In genomic region chr13:80989756-80990155, GRCm38 (mm10) we compare ENCODE assay signal across 18 mouse cellular contexts.
A peak's percentile ranks its signal among the peaks of the same experiment; 100 is the strongest.
DNase-seq lines count a peak whose midpoint lies in the region; ATAC-seq and TF ChIP-seq lines count a peak whose summit lies in the region.
"Had no signal": no experiment of that assay in that cellular context is flagged by ENCODE, and none has a peak within 500 bp of the region (broad histone marks: within the 10 kb centered on the region; RNA-seq: fewer than 3 reads in every experiment).

No protein-coding gene starts in this region.

- WGBS in heart, adult 2 months = 23% methylated on average over 5 of the region's 5 CpGs
- WGBS in heart, embryonic 12.5 days = 32% methylated on average over 5 of the region's 5 CpGs

- TF ChIP-seq CTCF in heart, adult 2 months (IDR thresholded peaks at IDR 0.05) = no peak

- peaks cover 2% of the 10 kb centered on the region for H3K4me1 ChIP-seq in heart, adult 2 months (ENCODE audit: control insufficient read depth, insufficient read depth, low read length)
- H3K4me1 ChIP-seq in heart, embryonic 12.5 days (replicated peaks) = peaks cover 27% of the 10 kb centered on the region
- H3K4me1 ChIP-seq: embryonic facial prominence, embryonic 15.5 days; forebrain, embryonic 15.5 days; liver, embryonic 12.5 days had no signal

- H3K4me2 ChIP-seq in heart, embryonic 12.5 days = peak overlapping the region; percentile 42
- H3K4me2 ChIP-seq: embryonic facial prominence, embryonic 15.5 days; forebrain, embryonic 15.5 days; liver, embryonic 12.5 days had no signal

- ATAC-seq in heart, embryonic 12.5 days (ENCODE audit: insufficient number of reproducible peaks, low FRiP score) = peak; percentile 45; the same call in 1 of the 2 replicates
- no peak for ATAC-seq in granulocyte monocyte progenitor cell, adult 5-6 weeks (replicated peaks; ENCODE audit: poor library complexity, severe bottlenecking)
- ATAC-seq: activated CD4-positive, CD25-positive, alpha-beta regulatory T cell, adult 4 months; forebrain, embryonic 15.5 days; inflammation-experienced regulatory T-cells, adult 6 months; liver, embryonic 12.5 days had no signal

- TF ChIP-seq POLR2A in heart, adult 2 months (IDR thresholded peaks at IDR 0.05; ENCODE audit: insufficient read depth, low read depth, low read length) = no peak

- peak; percentile 96 for TF ChIP-seq EP300 in heart, adult 2 months (IDR thresholded peaks at IDR 0.05; ENCODE audit: insufficient read depth, low read depth, low read length)

- H3K79me2 ChIP-seq in heart, adult 2 months (replicated peaks; ENCODE audit: control insufficient read depth, insufficient read depth, low read length) = no peaks in the 10 kb centered on the region

- peak overlapping the region; percentile 69 for H3K27ac ChIP-seq in heart, adult 2 months
- H3K27ac ChIP-seq in heart, embryonic 12.5 days (ENCODE audit: poor library complexity, severe bottlenecking) = peak overlapping the region; percentile 53; the same call in 1 of the 2 replicates
- H3K27ac ChIP-seq: embryonic facial prominence, embryonic 15.5 days; forebrain, embryonic 15.5 days; kidney, postnatal 0 days; liver, embryonic 12.5 days had no signal

- peaks cover 11% of the 10 kb centered on the region for H3K36me3 ChIP-seq in heart, adult 2 months (ENCODE audit: control insufficient read depth, insufficient read depth, low read length)
- H3K36me3 ChIP-seq in heart, embryonic 12.5 days = no peaks in the 10 kb centered on the region
- H3K36me3 ChIP-seq: embryonic facial prominence, embryonic 15.5 days; forebrain, embryonic 15.5 days; liver, embryonic 12.5 days had no signal

- H3K4me3 ChIP-seq in heart, adult 2 months = no peak overlapping the region
- H3K4me3 ChIP-seq in heart, embryonic 12.5 days = no peak overlapping the region
- H3K4me3 ChIP-seq: embryonic facial prominence, embryonic 15.5 days; forebrain, embryonic 15.5 days; liver, embryonic 12.5 days; megakaryocyte, embryonic 14.5 days had no signal

- H3K27me3 ChIP-seq in heart, adult 2 months (ENCODE audit: control insufficient read depth, insufficient read depth, low read length) = no peaks in the 10 kb centered on the region
- H3K27me3 ChIP-seq in heart, embryonic 12.5 days (replicated peaks) = no peaks in the 10 kb centered on the region
- H3K27me3 ChIP-seq: embryonic facial prominence, embryonic 15.5 days; forebrain, embryonic 15.5 days; liver, embryonic 12.5 days; megakaryocyte, embryonic 14.5 days had no signal

- DNase-seq in heart, adult 2 months = peak; percentile 60 to 73
- DNase-seq in heart, postnatal 4 days = peak; percentile 80
- peak; percentile 7 to 60 for DNase-seq in lung, postnatal 4 days
- DNase-seq in frontal cortex, postnatal 14 days (ENCODE audit: low spot score in 2 of 2) = no peak
- DNase-seq in kidney, adult 8-10 months = no peak
- DNase-seq: cerebellum, adult 11-12 months; left cerebral cortex, postnatal 4 days; right cerebral cortex, postnatal 25 days; thymus, postnatal 36 days had no signal

- no peaks in the 10 kb centered on the region for H3K9me3 ChIP-seq in heart, embryonic 12.5 days (replicated peaks)
- H3K9me3 ChIP-seq: embryonic facial prominence, embryonic 15.5 days; forebrain, embryonic 15.5 days; liver, embryonic 12.5 days; megakaryocyte, embryonic 14.5 days had no signal

- H3K9ac ChIP-seq in heart, adult 2 months (ENCODE audit: low read depth, low read length) = no peak overlapping the region
- no peak overlapping the region for H3K9ac ChIP-seq in heart, embryonic 12.5 days
- H3K9ac ChIP-seq: embryonic facial prominence, embryonic 15.5 days; forebrain, embryonic 15.5 days; liver, embryonic 12.5 days had no signal

- intact Hi-C loops in heart, adult 2 months (cut with DNase I) = no loop called here

Comparison
In these comparisons a context has a peak if more than half of its experiments do, and no peak if none do; other contexts are left out.
1. DNase-seq: peak in heart, adult 2 months (2 of 2), heart, postnatal 4 days (single experiment) and lung, postnatal 4 days (2 of 2); none in frontal cortex, postnatal 14 days (0 of 2) and kidney, adult 8-10 months (0 of 2).